Mouse (Mus musculus): Measurements from ENCODE around the gene Ets2. TPM values are rescaled to one million over a fixed set of nuclear protein-coding genes. Genes with fewer than 3 reads are reported as not detected.
"Not testable (repeated sequence)": the region's sequence is repeated elsewhere in the genome, so short reads cannot be mapped to it uniquely, and the experiment has no call there.

Ets2 gene
- polyA plus RNA-seq, 1 experiment from 2014 or later: 13.2 TPM

DNA sequence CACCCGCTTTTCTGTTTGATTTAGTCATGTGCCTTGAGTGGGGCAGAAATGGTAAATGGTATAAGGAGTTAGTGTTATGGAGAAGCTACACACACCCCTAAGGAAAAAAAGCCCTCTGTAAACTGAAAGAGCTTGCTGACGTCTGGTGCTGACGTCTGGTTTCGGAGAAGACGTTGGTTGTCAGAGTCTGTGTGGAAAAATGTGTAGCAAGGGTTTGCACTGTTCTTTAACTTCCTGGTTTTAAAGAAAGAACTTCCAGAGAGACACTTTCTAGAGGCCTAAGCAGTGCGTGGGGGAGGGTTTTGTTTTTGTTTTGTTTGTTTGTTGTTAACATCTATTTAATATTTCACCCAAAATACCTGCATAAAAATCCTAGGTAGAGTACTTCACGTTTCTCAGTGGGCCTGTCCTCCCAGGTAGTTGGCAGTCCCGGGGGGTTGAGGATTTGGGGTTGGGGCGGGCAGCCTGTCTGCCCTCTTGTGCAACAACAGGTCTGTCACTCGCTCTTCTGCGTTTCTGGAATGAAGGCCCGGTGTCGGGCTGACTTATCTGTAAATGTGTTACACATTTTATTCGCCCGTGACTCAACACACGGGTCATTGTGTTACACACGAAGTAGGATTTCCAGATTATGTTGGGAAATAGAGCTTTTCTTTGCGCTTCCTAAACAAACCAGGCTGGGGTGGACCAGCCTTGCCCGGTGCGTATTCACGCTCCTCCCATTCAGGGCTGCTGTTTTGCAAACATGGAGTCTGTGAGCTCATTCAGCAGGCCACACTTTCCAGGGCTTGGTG lies 6.5 kb downstream of the Ets2 start:
- peaks cover 64% of the 10 kb centered on the region for H3K79me2 ChIP-seq (ENCODE audit: inconsistent target)
- H3K36me3 ChIP-seq (ENCODE audit: inconsistent target): peaks cover 30% of the 10 kb centered on the region
- H3K27ac ChIP-seq: peak overlapping the region; percentile 8; the same call in 1 of the 2 replicates
- 59% methylated on average over 20 of the region's 21 CpGs for WGBS (ENCODE audit: missing documents)
- no peak overlapping the region for H3K4me3 ChIP-seq (ENCODE audit: inconsistent target)

DNA sequence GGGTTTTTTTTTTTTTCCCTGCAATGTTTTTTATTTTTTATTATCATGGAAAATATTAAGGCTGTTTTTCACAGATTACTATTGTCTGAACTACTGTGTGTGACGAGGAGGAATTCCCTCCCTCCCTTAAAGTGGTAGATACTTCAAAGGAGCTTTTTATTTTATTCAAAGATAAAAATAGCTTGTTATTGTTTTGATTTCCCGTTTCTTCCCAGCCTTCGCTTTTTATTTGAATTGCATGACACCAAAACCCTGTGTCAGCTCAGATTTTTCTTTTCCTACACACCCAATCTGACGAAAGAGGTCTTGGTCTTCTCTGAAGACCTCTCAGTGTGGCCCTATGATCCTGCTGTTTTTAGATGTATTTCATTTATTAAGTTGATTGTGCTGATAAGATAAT lies 7.3 kb downstream of the Ets2 start:
- Histone ChIP-seq H3K27ac (no peak overlapping the region), H3K4me3 (ENCODE audit: inconsistent target) (no peak overlapping the region), H3K36me3 (ENCODE audit: inconsistent target) (peaks cover 36% of the 10 kb centered on the region), H3K79me2 (ENCODE audit: inconsistent target) (peaks cover 56% of the 10 kb centered on the region)
- WGBS (ENCODE audit: missing documents): 96% methylated on average over 4 of the region's 4 CpGs

DNA sequence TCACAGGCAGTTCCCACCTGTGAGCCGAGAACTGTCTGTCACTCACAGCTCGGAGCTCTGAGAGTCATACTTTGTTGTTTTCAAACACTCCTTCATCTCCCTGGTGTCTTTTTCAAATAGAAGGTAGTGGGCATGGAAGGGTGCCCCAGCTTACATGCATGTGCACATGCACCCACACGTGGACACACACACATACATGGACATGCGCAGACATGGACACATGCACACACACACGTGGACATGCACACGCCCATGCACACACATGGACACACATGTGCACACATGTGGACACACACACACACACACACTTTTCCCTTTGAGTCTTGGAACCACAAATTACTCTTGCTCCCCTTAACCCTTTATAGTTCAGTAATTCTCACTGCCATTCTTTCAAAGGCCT lies 8.3 kb downstream of the Ets2 start:
- H3K79me2 ChIP-seq (ENCODE audit: inconsistent target): peaks cover 47% of the 10 kb centered on the region
- peaks cover 43% of the 10 kb centered on the region for H3K36me3 ChIP-seq (ENCODE audit: inconsistent target)
- H3K27ac ChIP-seq: no peak overlapping the region
- H3K4me3 ChIP-seq (ENCODE audit: inconsistent target): no peak overlapping the region
- 95% methylated on average over 6 of the region's 6 CpGs for WGBS (ENCODE audit: missing documents)

DNA sequence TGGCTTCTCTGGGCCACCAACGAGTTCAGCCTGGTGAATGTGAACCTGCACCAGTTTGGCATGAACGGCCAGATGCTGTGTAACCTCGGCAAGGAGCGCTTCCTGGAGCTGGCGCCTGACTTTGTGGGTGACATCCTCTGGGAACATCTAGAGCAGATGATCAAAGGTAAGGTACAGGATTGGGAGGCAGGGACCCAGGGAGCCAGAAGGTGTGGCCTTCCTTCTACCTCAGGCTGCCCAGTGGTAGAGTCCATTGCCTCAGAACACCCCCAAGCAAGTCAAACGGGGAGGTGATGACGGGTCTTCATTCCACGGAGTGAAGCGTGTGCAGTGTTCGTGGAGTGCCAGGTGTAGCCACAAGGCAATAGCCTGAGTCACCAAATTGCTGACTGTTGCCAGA lies 10.2 kb downstream of the Ets2 start:
- H3K4me3 ChIP-seq (ENCODE audit: inconsistent target): no peak overlapping the region
- H3K27ac ChIP-seq: no peak overlapping the region
- H3K36me3 ChIP-seq (ENCODE audit: inconsistent target): peaks cover 62% of the 10 kb centered on the region
- WGBS (ENCODE audit: missing documents): 93% methylated on average over 10 of the region's 10 CpGs
- H3K79me2 ChIP-seq (ENCODE audit: inconsistent target): peaks cover 27% of the 10 kb centered on the region

DNA sequence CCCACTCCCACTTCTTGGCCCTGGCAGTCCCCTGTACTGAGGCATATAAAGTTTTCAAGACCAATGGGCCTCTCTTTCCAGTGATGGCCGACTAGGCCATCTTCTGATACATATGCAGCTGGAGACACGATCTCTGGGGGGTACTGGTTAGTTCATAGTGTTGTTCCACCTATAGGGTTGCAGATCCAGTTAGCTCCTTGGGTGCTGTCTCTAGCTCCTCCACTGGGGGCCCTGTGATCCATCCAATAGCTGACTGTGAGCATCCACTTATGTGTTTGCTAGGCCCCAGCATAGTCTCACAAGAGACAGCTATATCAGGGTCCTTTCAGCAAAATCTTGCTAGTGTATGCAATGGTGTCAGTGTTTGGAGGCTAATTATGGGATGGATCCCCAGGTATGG lies 11.2 kb downstream of the Ets2 start:
- Histone ChIP-seq H3K36me3 (ENCODE audit: inconsistent target) (peaks cover 72% of the 10 kb centered on the region), H3K79me2 (ENCODE audit: inconsistent target) (peaks cover 19% of the 10 kb centered on the region)
- H3K27ac ChIP-seq; H3K4me3 ChIP-seq (ENCODE audit: inconsistent target): not testable (repeated sequence)
- WGBS (ENCODE audit: missing documents): 88% methylated on average over 2 of the region's 2 CpGs

DNA sequence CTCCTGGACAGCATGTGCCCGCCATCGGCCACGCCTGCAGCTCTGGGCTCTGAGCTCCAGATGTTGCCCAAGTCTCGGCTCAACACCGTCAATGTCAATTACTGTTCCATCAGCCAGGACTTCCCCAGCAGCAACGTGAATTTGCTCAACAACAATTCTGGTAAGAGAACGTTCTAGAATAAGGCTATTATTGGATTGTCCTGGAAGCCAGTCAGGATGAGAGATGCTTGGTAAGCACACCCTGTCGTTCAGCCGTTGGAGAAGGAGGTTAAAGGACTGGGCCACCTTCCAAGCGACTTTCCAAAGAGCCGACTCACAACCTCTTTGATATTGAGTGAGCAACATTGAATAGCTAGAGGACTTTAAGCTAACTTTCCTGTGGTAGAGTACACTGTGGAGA lies 13.2 kb downstream of the Ets2 start:
- Histone ChIP-seq H3K79me2 (ENCODE audit: inconsistent target) (no peaks in the 10 kb centered on the region; the same call in 1 of the 2 replicates), H3K27ac (no peak overlapping the region), H3K4me3 (ENCODE audit: inconsistent target) (no peak overlapping the region), H3K36me3 (ENCODE audit: inconsistent target) (peaks cover 84% of the 10 kb centered on the region)
- 91% methylated on average over 11 of the region's 11 CpGs for WGBS (ENCODE audit: missing documents)

DNA sequence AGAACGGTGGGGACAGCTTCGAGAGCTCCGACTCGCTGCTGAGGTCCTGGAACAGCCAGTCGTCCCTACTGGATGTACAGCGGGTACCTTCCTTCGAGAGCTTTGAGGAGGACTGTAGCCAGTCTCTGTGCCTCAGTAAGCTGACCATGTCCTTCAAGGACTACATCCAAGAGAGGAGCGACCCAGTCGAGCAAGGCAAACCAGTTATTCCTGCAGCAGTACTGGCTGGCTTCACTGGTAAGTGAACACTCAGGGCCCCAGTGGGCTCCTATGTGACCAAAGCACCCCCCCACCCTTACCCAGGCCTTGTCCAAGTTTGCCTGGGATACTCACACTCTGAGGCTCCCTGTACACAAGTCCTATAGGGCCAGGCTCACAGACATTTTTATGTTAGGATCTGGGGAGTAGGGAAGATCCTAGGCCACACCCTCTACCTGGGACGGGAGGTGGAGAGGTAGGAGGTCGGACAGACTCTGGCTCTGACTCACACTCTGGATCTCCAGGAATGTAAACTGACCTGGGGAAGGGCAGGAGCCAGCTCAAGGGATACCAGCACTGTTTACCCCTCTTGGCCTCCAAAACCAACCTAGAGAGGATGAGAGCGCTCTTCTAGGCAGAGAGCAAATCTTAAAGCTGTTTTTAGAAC lies 14.3 kb downstream of the Ets2 start:
- H3K4me3 ChIP-seq (ENCODE audit: inconsistent target): no peak overlapping the region
- H3K79me2 ChIP-seq (ENCODE audit: inconsistent target): no peaks in the 10 kb centered on the region
- no peak overlapping the region for H3K27ac ChIP-seq
- peaks cover 85% of the 10 kb centered on the region for H3K36me3 ChIP-seq (ENCODE audit: inconsistent target)
- WGBS (ENCODE audit: missing documents): 96% methylated on average over 12 of the region's 12 CpGs

DNA sequence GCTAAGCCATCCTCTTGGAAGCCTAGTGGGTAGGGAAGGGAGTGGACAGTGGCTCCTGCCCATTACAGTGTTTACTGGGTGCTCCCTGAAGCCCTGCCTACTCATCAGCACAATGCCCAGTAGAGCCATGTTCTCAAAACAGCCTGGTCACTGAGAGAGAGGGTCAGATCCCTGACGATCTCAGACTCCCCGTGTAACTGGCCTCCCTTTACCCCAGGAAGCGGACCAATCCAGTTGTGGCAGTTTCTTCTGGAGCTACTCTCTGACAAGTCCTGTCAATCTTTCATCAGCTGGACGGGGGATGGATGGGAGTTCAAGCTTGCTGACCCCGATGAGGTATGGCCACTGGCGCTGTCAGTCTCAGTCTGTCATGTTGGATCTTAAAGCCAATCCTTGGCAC lies 15.8 kb downstream of the Ets2 start:
- H3K27ac ChIP-seq: no peak overlapping the region
- H3K79me2 ChIP-seq (ENCODE audit: inconsistent target): no peaks in the 10 kb centered on the region
- WGBS (ENCODE audit: missing documents): 97% methylated on average over 6 of the region's 6 CpGs
- peaks cover 71% of the 10 kb centered on the region for H3K36me3 ChIP-seq (ENCODE audit: inconsistent target)
- H3K4me3 ChIP-seq (ENCODE audit: inconsistent target): no peak overlapping the region

DNA sequence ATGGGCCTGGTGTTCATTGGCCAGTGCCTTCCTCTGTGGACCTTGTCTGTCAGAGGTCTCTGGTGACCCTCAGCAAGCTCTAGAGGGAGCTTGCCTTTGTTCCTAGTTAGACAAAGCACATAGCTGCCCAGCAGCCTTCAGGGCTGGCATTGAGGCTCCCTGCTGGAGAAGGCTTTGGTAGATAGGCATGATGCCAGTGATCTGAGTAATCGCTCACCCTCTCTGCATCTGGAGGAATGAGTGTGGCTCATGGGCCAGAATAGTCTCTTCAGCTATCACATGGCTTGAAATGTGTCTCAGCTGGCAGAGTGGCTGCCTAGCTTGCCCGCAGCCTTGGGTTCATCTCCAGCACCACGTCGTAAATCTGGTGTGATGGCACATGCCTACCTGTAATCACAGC lies 16.2 kb downstream of the Ets2 start:
- Histone ChIP-seq H3K36me3 (ENCODE audit: inconsistent target) (peaks cover 71% of the 10 kb centered on the region), H3K4me3 (ENCODE audit: inconsistent target) (no peak overlapping the region), H3K79me2 (ENCODE audit: inconsistent target) (no peaks in the 10 kb centered on the region), H3K27ac (no peak overlapping the region)
- 98% methylated on average over 4 of the region's 4 CpGs for WGBS (ENCODE audit: missing documents)

DNA sequence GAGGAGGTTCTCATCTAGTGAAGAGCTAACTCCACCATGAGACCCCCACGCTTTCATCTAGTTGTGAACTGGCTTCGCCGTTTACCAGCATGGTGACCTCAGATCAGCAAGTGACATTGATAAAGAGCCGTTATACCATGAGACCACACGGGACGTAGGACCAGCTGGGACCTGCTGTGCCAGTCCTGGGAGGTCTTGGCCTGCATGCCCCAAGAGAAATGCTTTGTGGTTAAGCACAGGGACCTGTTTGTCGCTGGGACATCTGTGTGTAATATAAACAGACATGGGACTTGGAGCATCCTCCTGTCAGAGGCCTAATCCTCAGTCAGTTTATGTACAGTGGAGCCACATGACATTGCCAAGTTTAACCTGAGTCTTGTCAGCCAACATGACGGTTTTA lies 18.7 kb downstream of the Ets2 start:
- no peak overlapping the region for H3K27ac ChIP-seq
- WGBS (ENCODE audit: missing documents): 93% methylated on average over 8 of the region's 8 CpGs
- H3K79me2 ChIP-seq (ENCODE audit: inconsistent target): no peaks in the 10 kb centered on the region
- H3K4me3 ChIP-seq (ENCODE audit: inconsistent target): no peak overlapping the region
- H3K36me3 ChIP-seq (ENCODE audit: inconsistent target): peaks cover 55% of the 10 kb centered on the region

DNA sequence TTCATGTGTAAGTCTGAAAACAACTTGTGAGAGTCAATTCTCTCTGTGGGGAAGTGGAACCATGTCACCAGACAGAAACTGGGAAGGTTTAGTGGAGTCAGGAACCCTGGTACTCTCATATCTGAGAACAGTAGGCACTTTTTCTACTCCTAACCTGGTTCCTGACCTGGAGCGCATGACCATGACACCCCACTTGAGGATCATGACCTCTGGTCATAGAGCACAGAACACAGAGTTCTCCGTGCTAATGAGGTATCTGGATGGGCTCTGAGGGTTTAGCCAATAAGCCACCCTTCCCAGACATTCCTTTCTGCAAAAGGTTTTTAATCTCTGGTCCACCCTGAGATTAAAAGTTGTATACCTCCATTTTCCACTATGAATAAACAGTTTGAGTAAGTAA lies 22.4 kb downstream of the Ets2 start:
- Histone ChIP-seq H3K79me2 (ENCODE audit: inconsistent target) (no peaks in the 10 kb centered on the region), H3K36me3 (ENCODE audit: inconsistent target) (peaks cover 18% of the 10 kb centered on the region), H3K4me3 (ENCODE audit: inconsistent target) (no peak overlapping the region), H3K27ac (no peak overlapping the region)
- 86% methylated on average over 2 of the region's 2 CpGs for WGBS (ENCODE audit: missing documents)

DNA sequence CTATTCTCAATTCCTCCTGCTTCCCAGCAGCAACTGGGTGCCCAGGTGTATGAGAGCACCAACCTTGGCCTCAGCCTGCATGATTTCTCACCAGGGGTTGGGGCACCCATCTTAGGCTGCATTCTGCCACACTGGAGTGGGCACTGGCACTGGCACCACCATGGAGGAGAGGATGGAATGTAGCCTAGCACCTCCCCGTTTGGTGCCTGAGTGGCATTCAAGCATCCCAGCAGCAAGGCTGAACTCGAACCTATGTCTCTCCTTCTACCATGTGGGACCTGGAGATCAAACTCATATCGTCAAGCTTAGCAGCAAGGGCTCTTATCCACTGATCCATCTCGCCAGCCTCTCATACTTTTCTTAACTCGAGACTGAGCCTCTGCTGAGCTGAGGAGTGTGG lies 22.9 kb downstream of the Ets2 start:
- WGBS (ENCODE audit: missing documents): 94% methylated on average over 5 of the region's 5 CpGs
- H3K36me3 ChIP-seq (ENCODE audit: inconsistent target): peaks cover 13% of the 10 kb centered on the region; the same call in 1 of the 2 replicates
- no peak overlapping the region for H3K27ac ChIP-seq

DNA sequence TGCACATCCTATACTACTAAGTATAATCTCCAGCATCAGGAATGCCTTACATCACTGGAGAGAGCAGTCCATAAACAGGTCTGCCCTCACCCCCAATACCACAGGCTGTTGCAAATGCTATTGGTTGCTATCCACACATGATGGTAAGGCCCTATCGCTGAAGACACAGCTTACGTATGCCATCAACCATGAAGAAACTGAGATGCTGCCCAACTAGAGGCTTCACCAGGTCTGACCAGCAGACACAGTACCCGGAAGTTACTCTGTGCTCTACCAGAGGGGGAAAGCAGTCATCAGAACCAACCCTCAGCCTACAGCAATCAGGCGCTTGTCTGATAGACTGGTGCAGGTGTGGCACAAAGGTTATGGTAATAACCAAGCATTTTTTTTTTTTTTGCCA lies 24.9 kb downstream of the Ets2 start:
- Histone ChIP-seq H3K27ac (no peak overlapping the region), H3K79me2 (ENCODE audit: inconsistent target) (no peaks in the 10 kb centered on the region), H3K36me3 (ENCODE audit: inconsistent target) (no peaks in the 10 kb centered on the region), H3K4me3 (ENCODE audit: inconsistent target) (no peak overlapping the region)
- 93% methylated on average over 4 of the region's 4 CpGs for WGBS (ENCODE audit: missing documents)

More for the DNA sequence above, 22.9 kb downstream of the Ets2 start:
- no peak overlapping the region for H3K4me3 ChIP-seq (ENCODE audit: inconsistent target)
- no peaks in the 10 kb centered on the region for H3K79me2 ChIP-seq (ENCODE audit: inconsistent target)

DNA sequence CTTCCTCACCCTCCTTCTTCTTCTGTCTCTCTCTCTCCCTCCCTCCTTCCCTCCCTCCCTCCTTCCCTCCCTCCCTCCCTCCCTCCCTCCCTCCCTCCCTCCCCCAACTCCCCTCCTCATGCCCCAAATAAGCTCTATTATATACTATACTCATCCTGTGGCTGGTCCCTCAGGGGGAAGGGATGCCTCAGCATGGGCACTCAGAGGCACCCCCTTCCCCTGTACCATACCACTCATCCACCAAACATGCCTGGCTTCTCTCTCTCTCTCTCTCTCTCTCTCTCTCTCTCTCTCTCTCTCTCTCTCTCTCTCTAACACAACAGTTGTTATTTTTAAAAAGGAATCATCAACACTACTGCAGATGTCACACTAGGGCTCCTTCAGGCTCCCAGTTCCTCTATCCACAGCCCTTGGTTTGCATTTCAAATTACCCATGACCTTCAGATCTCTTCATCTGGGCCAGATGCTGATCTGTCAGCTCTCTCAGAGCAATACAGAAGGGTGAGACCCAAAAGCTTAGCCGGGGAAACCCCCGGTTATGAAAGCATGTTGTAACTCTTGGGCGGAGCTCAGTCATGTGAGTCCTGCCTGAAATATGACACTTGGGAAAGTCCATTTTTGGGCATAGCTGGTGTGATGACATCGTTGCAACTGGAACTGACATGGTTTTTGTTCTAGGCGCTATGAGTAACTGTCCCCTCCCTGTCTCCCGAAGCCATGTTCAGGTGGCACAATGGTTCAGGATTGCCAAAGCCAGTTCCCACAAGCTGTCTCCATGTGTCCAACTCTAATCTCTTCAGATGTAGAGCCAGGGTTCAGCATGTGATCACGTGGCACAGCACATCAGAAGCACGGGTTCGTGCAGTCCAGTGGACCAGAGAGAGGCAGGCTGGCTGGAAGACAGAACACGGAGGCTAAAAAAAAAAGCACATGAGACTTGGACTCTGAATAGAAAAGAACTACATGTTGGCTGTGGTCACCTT lies 26.9 kb downstream of the Ets2 start:
- H3K4me3 ChIP-seq (ENCODE audit: inconsistent target): no peak overlapping the region
- H3K36me3 ChIP-seq (ENCODE audit: inconsistent target): no peaks in the 10 kb centered on the region
- H3K27ac ChIP-seq: peak overlapping the region; percentile 29

More for the DNA sequence above, 26.9 kb downstream of the Ets2 start:
- WGBS (ENCODE audit: missing documents): 27% methylated on average over 10 of the region's 10 CpGs
- H3K79me2 ChIP-seq (ENCODE audit: inconsistent target): no peaks in the 10 kb centered on the region

Data from macrophage (primary cell).